Mouse (Mus musculus) liver, embryonic 16.5 days (tissue): ENCODE results near the gene Cfi. TPM values are rescaled to one million over a fixed set of nuclear protein-coding genes. Genes with fewer than 3 reads are reported as not detected.

Experiments
- ATAC-seq: fragments of 200-750 bp; cut with Nextera tagmentation; 2 replicates; pipeline ENCODE4 v1.8.0; 2017; ENCODE audit warnings: low read depth, mild to moderate bottlenecking, moderate number of reproducible peaks, moderate library complexity
- H3K27ac ChIP-seq: fragments of 300-500 bp; sonication (generic); 2 replicates; pipeline ENCODE4 v1.5.1; 2014; ENCODE audit warnings: mild to moderate bottlenecking, low read length
- H3K27me3 ChIP-seq: fragments of 300-500 bp; sonication (generic); 2 replicates; pipeline ENCODE4 v1.6.1; 2014; ENCODE audit warnings: low read depth, low read length, mixed read lengths; ENCODE audit not compliant: control insufficient read depth, insufficient read depth
- H3K36me3 ChIP-seq: fragments of 300-500 bp; sonication (generic); 2 replicates; pipeline ENCODE4 v1.6.1; 2014; ENCODE audit warnings: mild to moderate bottlenecking; ENCODE audit not compliant: control insufficient read depth, insufficient read depth
- H3K4me1 ChIP-seq: fragments of 300-500 bp; sonication (generic); 2 replicates; pipeline ENCODE4 v1.6.1; 2014; ENCODE audit warnings: low read depth, low read length, mixed read lengths; ENCODE audit not compliant: control insufficient read depth
- H3K4me2 ChIP-seq: fragments of 300-500 bp; sonication (generic); 2 replicates; pipeline ENCODE4 v1.6.1; 2014; ENCODE audit warnings: low read depth, low read length, mixed read lengths
- H3K4me3 ChIP-seq: fragments of 300-500 bp; sonication (generic); 2 replicates; pipeline ENCODE4 v1.5.1; 2014; ENCODE audit warnings: low read depth, mild to moderate bottlenecking, low read length
- H3K9ac ChIP-seq: fragments of 300-500 bp; sonication (generic); 2 replicates; pipeline ENCODE4 v1.6.1; 2014; ENCODE audit warnings: low read depth, low read length
- H3K9me3 ChIP-seq: fragments of 300-500 bp; sonication (generic); replicated peaks from 2 replicates; pipeline ENCODE4 v1.6.1; 2016; ENCODE audit warnings: low read length; ENCODE audit not compliant: control insufficient read depth
- WGBS: fragments of 180-500 bp; shearing (Covaris S2); extraction: QIAGEN DNeasy Blood & Tissue Kit; methylation state at CpG from one replicate; pipeline ENCODE4 v1.1.7; 2014; ENCODE audit not compliant: insufficient replicate concordance; 5-methylcytosine and 5-hydroxymethylcytosine counted together
- polyA plus RNA-seq: library from polyadenylated mRNA; unstranded; fragments of >200 nt; fragmentation: Nextera tagmentation; extraction: Ambion mirVana; gene quantifications from 2 replicates; pipeline ENCODE4 v1.2.1, GENCODE M21; 2015

The Cfi gene
- polyA plus RNA-seq, 1 experiment from 2014 or later, result 313 TPM

GRCm38 (mm10) chr3:129838017-129838416 is 2.3 kb downstream of the Cfi start:
- peak overlapping the region; percentile 33 for H3K4me3 ChIP-seq
- 48% methylated on average over 7 of the region's 7 CpGs for WGBS

DNA sequence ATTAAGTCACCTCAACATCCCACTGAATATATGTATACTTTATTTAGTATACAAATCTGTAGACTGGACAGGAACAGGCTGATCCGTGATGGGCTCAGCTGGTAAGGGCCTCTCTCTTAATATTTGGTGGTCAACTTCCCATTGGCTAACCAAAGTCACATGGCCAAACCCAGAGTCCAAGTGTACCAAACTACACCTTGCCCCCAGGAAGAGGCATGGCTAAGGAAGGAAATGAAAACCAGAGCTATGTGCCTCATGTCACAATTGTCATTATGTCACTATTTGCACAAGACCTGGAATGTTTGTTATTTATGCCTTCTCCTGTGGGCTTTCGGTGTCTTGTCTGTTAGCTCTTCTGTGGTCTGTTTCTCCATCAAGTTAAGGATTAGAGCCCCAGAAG is 10.2 kb downstream of the Cfi start:
- no peaks in the 10 kb centered on the region for H3K36me3 ChIP-seq
- H3K4me1 ChIP-seq, result peaks cover 2% of the 10 kb centered on the region
- H3K4me3 ChIP-seq, result no peak overlapping the region
- no peaks in the 10 kb centered on the region for H3K27me3 ChIP-seq
- no peak overlapping the region for H3K27ac ChIP-seq
- no peak overlapping the region for H3K9ac ChIP-seq
- no peak overlapping the region for H3K4me2 ChIP-seq
- ATAC-seq, result no peak
- 46% methylated on average over 2 of the region's 2 CpGs for WGBS
- no peaks in the 10 kb centered on the region for H3K9me3 ChIP-seq

More at GRCm38 (mm10) chr3:129838017-129838416, 2.3 kb downstream of the Cfi start:
- no peaks in the 10 kb centered on the region for H3K36me3 ChIP-seq
- H3K4me1 ChIP-seq, result no peaks in the 10 kb centered on the region; the same call in 1 of the 2 replicates
- ATAC-seq, result peak; percentile 73
- peak overlapping the region; percentile 35 for H3K4me2 ChIP-seq
- no peaks in the 10 kb centered on the region for H3K27me3 ChIP-seq
- H3K9ac ChIP-seq, result no peak overlapping the region; the same call in 1 of the 2 replicates
- no peaks in the 10 kb centered on the region for H3K9me3 ChIP-seq
- H3K27ac ChIP-seq, result 0 out of 2 replicates have a peak overlapping the region, but pooled peaks have one; percentile 29

- WGBS, result 65% methylated on average over 7 of the region's 7 CpGs
- H3K27me3 ChIP-seq, result no peaks in the 10 kb centered on the region
- H3K4me1 ChIP-seq, result peaks cover 2% of the 10 kb centered on the region
- H3K4me3 ChIP-seq, result no peak overlapping the region
- H3K9ac ChIP-seq, result no peak overlapping the region
- no peak overlapping the region for H3K27ac ChIP-seq
- H3K36me3 ChIP-seq, result no peaks in the 10 kb centered on the region
- H3K4me2 ChIP-seq, result no peak overlapping the region
- ATAC-seq, result no peak
- no peaks in the 10 kb centered on the region for H3K9me3 ChIP-seq
Observed at GRCm38 (mm10) chr3:129846846-129847245, 11.2 kb downstream of the Cfi start.

DNA sequence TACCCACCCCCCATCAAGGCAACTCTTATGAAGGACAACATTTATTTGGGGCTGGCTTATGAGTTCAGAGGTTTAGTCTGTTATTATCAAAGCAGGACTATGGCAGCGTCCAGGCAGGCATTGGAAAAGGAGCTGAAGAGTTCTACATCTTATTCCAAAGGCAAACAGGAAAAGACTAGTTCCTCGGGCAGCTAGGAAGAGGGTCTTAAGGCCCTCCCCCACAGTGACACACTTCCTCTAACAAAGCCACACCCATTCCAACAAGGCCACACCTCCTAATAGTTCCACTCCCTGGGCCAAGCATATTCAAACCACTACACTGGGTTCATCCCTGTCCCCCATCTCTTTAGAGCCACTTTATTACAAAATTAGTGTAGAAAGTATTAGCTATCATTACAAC is 26.9 kb downstream of the Cfi start:
- no peak for ATAC-seq

DNA sequence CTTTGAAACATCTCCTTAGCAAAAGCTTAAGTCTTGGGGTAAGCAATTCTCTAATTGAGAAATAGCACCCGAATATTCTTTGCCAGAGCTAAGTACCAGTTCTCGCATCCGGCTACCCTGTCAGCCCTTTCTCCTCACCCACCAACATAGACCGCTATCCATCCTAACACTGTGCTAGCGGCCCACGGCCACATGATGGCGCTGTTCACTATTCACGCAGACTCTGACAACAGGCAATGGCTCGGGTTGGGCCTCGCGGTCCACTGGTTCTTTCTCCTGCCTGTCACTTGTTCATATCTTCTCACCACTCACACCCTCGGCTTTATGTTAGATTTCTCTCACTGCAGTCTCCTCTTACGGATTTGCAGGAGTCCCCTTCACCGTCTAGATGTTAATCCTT is 28.0 kb downstream of the Cfi start:
- Histone ChIP-seq H3K27me3 (no peaks in the 10 kb centered on the region), H3K9ac (no peak overlapping the region), H3K9me3 (no peaks in the 10 kb centered on the region), H3K36me3 (peaks cover 7% of the 10 kb centered on the region), H3K27ac (no peak overlapping the region), H3K4me1 (no peaks in the 10 kb centered on the region), H3K4me2 (no peak overlapping the region), H3K4me3 (no peak overlapping the region)
- no peak for ATAC-seq
- WGBS, result 46% methylated on average over 14 of the region's 14 CpGs

More for the DNA sequence above, 26.9 kb downstream of the Cfi start:
- 43% methylated on average over 2 of the region's 2 CpGs for WGBS
- no peaks in the 10 kb centered on the region for H3K4me1 ChIP-seq
- no peak overlapping the region for H3K4me2 ChIP-seq
- H3K27me3 ChIP-seq, result no peaks in the 10 kb centered on the region
- no peak overlapping the region for H3K9ac ChIP-seq
- H3K4me3 ChIP-seq, result no peak overlapping the region
- H3K36me3 ChIP-seq, result peaks cover 13% of the 10 kb centered on the region
- no peaks in the 10 kb centered on the region; the same call in 1 of the 2 replicates for H3K9me3 ChIP-seq
- no peak overlapping the region for H3K27ac ChIP-seq

- no peak for ATAC-seq
- peaks cover 27% of the 10 kb centered on the region for H3K4me1 ChIP-seq
- 77% methylated on average over 10 of the region's 10 CpGs for WGBS
- no peak overlapping the region for H3K4me3 ChIP-seq
- H3K36me3 ChIP-seq, result no peaks in the 10 kb centered on the region
- no peak overlapping the region for H3K9ac ChIP-seq
- H3K9me3 ChIP-seq, result no peaks in the 10 kb centered on the region
- H3K27ac ChIP-seq, result no peak overlapping the region
- H3K27me3 ChIP-seq, result no peaks in the 10 kb centered on the region
- H3K4me2 ChIP-seq, result no peak overlapping the region
Observed at GRCm38 (mm10) chr3:129877327-129877726, 41.6 kb downstream of the Cfi start.

- H3K4me1 ChIP-seq, result peaks cover 37% of the 10 kb centered on the region
- H3K4me2 ChIP-seq, result peak within 1 kb of the TSS; percentile 91
- ATAC-seq, result peak; percentile 78
- H3K27ac ChIP-seq, result peak within 1 kb of the TSS; percentile 84
- peak within 1 kb of the TSS; percentile 77 for H3K4me3 ChIP-seq
- WGBS, result under 1% methylated on average over 58 of the region's 66 CpGs
- H3K27me3 ChIP-seq, result no peaks in the 10 kb centered on the region
- H3K36me3 ChIP-seq, result no peaks in the 10 kb centered on the region
- no peaks in the 10 kb centered on the region for H3K9me3 ChIP-seq
- H3K9ac ChIP-seq, result peak within 1 kb of the TSS; percentile 78
Observed at GRCm38 (mm10) chr3:129878405-129879021, 42.8 kb downstream of the Cfi start, which contains the start of gene Pla2g12a. TSS of gene Pla2g12a (plus strand) at chr3:129878606.

- under 1% methylated on average over 25 of the region's 25 CpGs for WGBS
- H3K4me1 ChIP-seq, result peaks cover 37% of the 10 kb centered on the region
Observed at GRCm38 (mm10) chr3:129879131-129879757, 43.6 kb downstream of the Cfi start.

DNA sequence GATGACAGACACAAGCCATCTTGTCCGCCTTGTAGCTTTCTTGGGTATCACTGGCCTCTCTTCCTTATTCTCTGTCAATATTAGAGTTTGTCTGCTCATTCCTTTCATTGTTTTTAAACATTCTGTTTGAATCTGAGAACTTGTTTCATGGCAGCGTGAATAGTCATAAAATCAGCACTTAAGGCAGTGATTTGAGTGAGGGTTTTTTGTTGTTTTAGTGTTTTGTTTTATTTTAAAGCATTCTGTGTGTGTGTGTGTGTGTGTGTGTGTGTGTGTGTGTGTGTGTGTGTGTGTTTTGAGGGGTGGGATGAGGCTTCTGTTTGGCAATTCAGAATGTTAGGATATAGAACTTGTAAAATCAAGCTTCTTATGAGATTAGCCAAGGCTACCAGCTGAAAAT is 44.2 kb downstream of the Cfi start:
- no peaks in the 10 kb centered on the region for H3K9me3 ChIP-seq
- 58% methylated on average over 2 of the region's 2 CpGs for WGBS
- ATAC-seq, result no peak
- H3K4me2 ChIP-seq, result peak overlapping the region; percentile 91
- no peaks in the 10 kb centered on the region for H3K36me3 ChIP-seq
- H3K9ac ChIP-seq, result peak overlapping the region; percentile 78; the same call in 1 of the 2 replicates
- peaks cover 41% of the 10 kb centered on the region for H3K4me1 ChIP-seq
- peak overlapping the region; percentile 56 for H3K27ac ChIP-seq
- no peaks in the 10 kb centered on the region for H3K27me3 ChIP-seq
- peak overlapping the region; percentile 77 for H3K4me3 ChIP-seq

More at GRCm38 (mm10) chr3:129879131-129879757, 43.6 kb downstream of the Cfi start:
- Histone ChIP-seq H3K9ac (peak overlapping the region; percentile 78), H3K9me3 (no peaks in the 10 kb centered on the region), H3K4me2 (peak overlapping the region; percentile 91), H3K27ac (peak overlapping the region; percentile 84), H3K4me3 (peak overlapping the region; percentile 77), H3K36me3 (no peaks in the 10 kb centered on the region), H3K27me3 (no peaks in the 10 kb centered on the region)
- ATAC-seq, result peak; percentile 72
